Mouse (Mus musculus) Patski (cell line): Measurements from ENCODE around the gene H2-M10.6. TPM values are rescaled to one million over a fixed set of nuclear protein-coding genes. Genes with fewer than 3 reads are reported as not detected.

ENCODE experiments used
- ATAC-seq: fragments of 100-300 bp; one replicate; pipeline ENCODE4 v1.8.0; 2021
- CTCF ChIA-PET: fragments of 350-600 bp; sonication (Branson Sonifier 250); formaldehyde crosslinking; loops from one replicate; lab custom pipeline; 2022; ENCODE audit warnings: inconsistent platforms; lab: Charles Lee
- POLR2A ChIA-PET: fragments of 350-600 bp; sonication (Branson Sonifier 250); formaldehyde crosslinking; loops from one replicate; lab custom pipeline; 2022; ENCODE audit warnings: antibody characterized with exemption, inconsistent platforms; lab: Charles Lee
- DNase-seq: peaks from one replicate; pipeline ENCODE4 v3.0.0-alpha.2; 2011; ENCODE audit warnings: low read depth, low spot score
- H3K27me3 ChIP-seq: fragments of 371-371 bp; one replicate; pipeline ENCODE4 v1.5.1; 2021
- CTCF ChIP-seq: fragments of 100-300 bp; IDR thresholded peaks from one replicate; pipeline ENCODE4 v1.5.1; 2021
- in situ Hi-C: fragments of 300-500 bp; cut with MboI; formaldehyde crosslinking; loops from 3 replicates; pipeline ENCODE4 v1.11.1; 2018; ENCODE audit warnings: low pct_unique_long_range_greater_than_20kb, mixed read lengths
- polyA plus RNA-seq: library from polyadenylated mRNA; unstranded; gene quantifications from one replicate; pipeline ENCODE4 v1.2.3, GENCODE M21; 2021

H2-M10.6 gene
- polyA plus RNA-seq, 1 experiment from 2014 or later, result not detected

- no peak for ATAC-seq
- DNase-seq, result no peak
- TF ChIP-seq CTCF, result no peak
- POLR2A ChIA-PET, result no interaction called here
- in situ Hi-C loops, result no loop called here
- CTCF ChIA-PET, result interaction anchor here (1.2 kb wide), 1 partner anchor 16 kb away, joined by 3 read pairs; no protein-coding TSS in a partner anchor
- no peaks in the 10 kb centered on the region for H3K27me3 ChIP-seq
Measured at GRCm38 (mm10) chr17:36839931-36840330, 28.0 kb downstream of the H2-M10.6 start.

- in situ Hi-C loops, result no loop called here
- CTCF ChIA-PET, result no interaction called here
- ATAC-seq, result no peak
- no peak for DNase-seq
- POLR2A ChIA-PET, result no interaction called here
- no peaks in the 10 kb centered on the region for H3K27me3 ChIP-seq
- TF ChIP-seq CTCF, result no peak
Measured at GRCm38 (mm10) chr17:36840961-36841445, 29.0 kb downstream of the H2-M10.6 start.

- no peaks in the 10 kb centered on the region for H3K27me3 ChIP-seq
- POLR2A ChIA-PET, result interaction anchor here (0.7 kb wide), 1 partner anchor 1582 kb away, joined by 3 read pairs; no protein-coding TSS in a partner anchor
- DNase-seq, result no peak
- in situ Hi-C loops, result no loop called here
- ATAC-seq, result no peak
- CTCF ChIA-PET, result interaction anchor here (0.7 to 1.6 kb wide), 3 partner anchors 8 to 20 kb away, joined by 3 to 5 read pairs (median 3); no protein-coding TSS in a partner anchor
- TF ChIP-seq CTCF, result no peak
Measured at GRCm38 (mm10) chr17:36843696-36844095, 31.7 kb downstream of the H2-M10.6 start.

GRCm38 (mm10) chr17:36844286-36844719 lies 32.3 kb downstream of the H2-M10.6 start:
- no peaks in the 10 kb centered on the region for H3K27me3 ChIP-seq
- POLR2A ChIA-PET, result interaction anchor here (0.7 kb wide), 1 partner anchor 1582 kb away, joined by 3 read pairs; no protein-coding TSS in a partner anchor
- CTCF ChIA-PET, result interaction anchor here (0.7 to 1.0 kb wide), 3 partner anchors 17 to 28 kb away, joined by 3 to 4 read pairs (median 3); no protein-coding TSS in a partner anchor
- no peak for DNase-seq
- in situ Hi-C loops, result no loop called here
- no peak for TF ChIP-seq CTCF
- no peak for ATAC-seq

GRCm38 (mm10) chr17:36844725-36845124 lies 32.8 kb downstream of the H2-M10.6 start:
- ChIA-PET POLR2A (no interaction called here), CTCF (interaction anchor here (0.9 to 1.0 kb wide), 2 partner anchors 18 to 28 kb away, joined by 3 to 4 read pairs; no protein-coding TSS in a partner anchor)
- no peak for ATAC-seq
- DNase-seq, result no peak
- H3K27me3 ChIP-seq, result no peaks in the 10 kb centered on the region
- no peak for TF ChIP-seq CTCF
- in situ Hi-C loops, result no loop called here

- no peak for DNase-seq
- CTCF ChIA-PET, result no interaction called here
- in situ Hi-C loops, result no loop called here
- no peaks in the 10 kb centered on the region for H3K27me3 ChIP-seq
- ATAC-seq, result no peak
- TF ChIP-seq CTCF, result no peak
- POLR2A ChIA-PET, result no interaction called here
Measured at GRCm38 (mm10) chr17:36848911-36849310, 36.9 kb downstream of the H2-M10.6 start.

GRCm38 (mm10) chr17:36849992-36850391 lies 38.0 kb downstream of the H2-M10.6 start:
- ChIA-PET POLR2A (no interaction called here), CTCF (no interaction called here)
- no peak for DNase-seq
- no peak for ATAC-seq
- H3K27me3 ChIP-seq, result no peaks in the 10 kb centered on the region
- in situ Hi-C loops, result no loop called here
- no peak for TF ChIP-seq CTCF

- in situ Hi-C loops, result no loop called here
- ChIA-PET CTCF (interaction anchor here (1.2 to 1.5 kb wide), 2 partner anchors 8 to 15 kb away, joined by 3 read pairs; no protein-coding TSS in a partner anchor), POLR2A (interaction anchor here (0.5 kb wide), 1 partner anchor 69 kb away, joined by 3 read pairs; no protein-coding TSS in a partner anchor)
- H3K27me3 ChIP-seq, result no peaks in the 10 kb centered on the region
- ATAC-seq (no peak), DNase-seq (no peak)
- no peak for TF ChIP-seq CTCF
Measured at GRCm38 (mm10) chr17:36851200-36851599, 39.2 kb downstream of the H2-M10.6 start.

GRCm38 (mm10) chr17:36851627-36852026 lies 39.7 kb downstream of the H2-M10.6 start:
- ATAC-seq (no peak), DNase-seq (no peak)
- POLR2A ChIA-PET, result no interaction called here
- in situ Hi-C loops, result no loop called here
- H3K27me3 ChIP-seq, result no peaks in the 10 kb centered on the region
- CTCF ChIA-PET, result interaction anchor here (1.2 to 2.1 kb wide), 4 partner anchors 8 to 28 kb away, joined by 3 to 7 read pairs (median 3); partner anchors contain the start of gene Trim26
- no peak for TF ChIP-seq CTCF

- ChIA-PET POLR2A (no interaction called here), CTCF (interaction anchor here (0.8 to 1.3 kb wide), 2 partner anchors 10 to 37 kb away, joined by 3 read pairs; no protein-coding TSS in a partner anchor)
- DNase-seq, result no peak
- H3K27me3 ChIP-seq, result no peaks in the 10 kb centered on the region
- TF ChIP-seq CTCF, result no peak
- no peak for ATAC-seq
- in situ Hi-C loops, result no loop called here
Measured at GRCm38 (mm10) chr17:36855484-36855883, 43.5 kb downstream of the H2-M10.6 start.

GRCm38 (mm10) chr17:36856236-36856635 lies 44.3 kb downstream of the H2-M10.6 start:
- POLR2A ChIA-PET, result no interaction called here
- in situ Hi-C loops, result no loop called here
- ATAC-seq (no peak), DNase-seq (no peak)
- CTCF ChIA-PET, result interaction anchor here (0.8 kb wide), 1 partner anchor 9 kb away, joined by 3 read pairs; no protein-coding TSS in a partner anchor
- TF ChIP-seq CTCF, result no peak
- no peaks in the 10 kb centered on the region for H3K27me3 ChIP-seq
